In the genomic region with DNA sequence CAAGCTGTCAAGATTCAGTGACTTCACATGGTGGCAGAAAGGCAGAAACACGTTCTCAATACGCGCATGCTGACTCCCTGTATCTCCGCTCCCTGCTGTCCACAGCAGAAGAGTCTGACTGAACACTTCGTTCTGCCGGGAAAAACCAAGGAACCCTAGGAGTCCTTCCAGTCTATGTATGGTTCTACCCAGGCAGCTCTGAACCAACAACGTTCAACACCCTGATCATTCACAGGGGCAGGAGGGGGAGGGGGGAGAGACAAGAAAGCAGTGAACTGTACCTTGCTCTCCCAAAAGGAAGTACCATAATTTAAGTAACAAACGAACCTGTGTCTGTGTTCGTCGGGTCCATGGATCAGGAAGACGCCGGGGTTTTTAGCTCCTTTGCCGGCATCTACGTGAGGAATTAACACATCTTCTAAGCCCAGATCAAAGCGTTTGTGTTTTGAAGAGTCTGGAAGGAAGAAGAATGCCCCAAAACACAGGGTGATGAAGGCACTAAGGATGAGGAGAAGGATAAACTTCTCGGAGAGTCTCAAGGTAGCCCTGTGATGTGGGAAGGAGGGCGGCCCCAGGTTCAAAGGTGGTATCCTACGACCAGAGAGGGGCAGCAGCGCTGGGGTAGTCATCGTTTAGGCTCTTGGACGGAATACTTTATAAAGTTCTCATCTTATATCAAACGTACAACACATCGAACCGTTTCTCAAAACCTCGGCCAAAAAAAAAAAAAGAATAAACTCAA, we compare ENCODE assay signal across 8 mouse cellular contexts. TPM values are rescaled to one million over a fixed set of nuclear protein-coding genes. Genes with fewer than 3 reads are reported as not detected.
DNase-seq lines count a peak whose midpoint lies in the region; ATAC-seq lines count a peak whose summit lies in the region.

No protein-coding gene starts in this region.

- H3K9ac ChIP-seq in kidney, embryonic 15.5 days: peak overlapping the region; percentile 85
- peak overlapping the region; percentile 95 for H3K9ac ChIP-seq in stomach, embryonic 14.5 days (replicated peaks; ENCODE audit: low read depth, low read length)

- ATAC-seq in granulocyte monocyte progenitor cell, adult 5-6 weeks (replicated peaks; ENCODE audit: poor library complexity, severe bottlenecking): peak; percentile 18
- no peak for ATAC-seq in kidney, embryonic 15.5 days (replicated peaks; ENCODE audit: low FRiP score)
- no peak for ATAC-seq in stomach, embryonic 14.5 days (ENCODE audit: insufficient number of reproducible peaks, insufficient read depth, low FRiP score, low read depth)

- H3K27ac ChIP-seq in kidney, embryonic 15.5 days: peak overlapping the region; percentile 97; the same call in 1 of the 2 replicates
- no peak overlapping the region for H3K27ac ChIP-seq in stomach, embryonic 14.5 days (ENCODE audit: low read length)

- DNase-seq in adrenal gland, adult 2 months: peak; percentile 50
- DNase-seq in adrenal gland, postnatal 25 days: no peak
- DNase-seq in CD4-positive, CD25-positive, alpha-beta regulatory T cell, adult 2 months (ENCODE audit: low read depth, low spot score): peak; percentile 55
- peak; percentile 31 for DNase-seq in cerebellum, adult 9-10 months

- no peaks in the 10 kb centered on the region for H3K36me3 ChIP-seq in kidney, embryonic 15.5 days
- peaks cover 4% of the 10 kb centered on the region for H3K36me3 ChIP-seq in megakaryocyte, embryonic 14.5 days (replicated peaks; ENCODE audit: low read length)
- H3K36me3 ChIP-seq in stomach, embryonic 14.5 days (ENCODE audit: control insufficient read depth, insufficient read depth, low read length): no peaks in the 10 kb centered on the region

- H3K9me3 ChIP-seq in kidney, embryonic 15.5 days (replicated peaks): no peaks in the 10 kb centered on the region
- H3K9me3 ChIP-seq in megakaryocyte, embryonic 14.5 days: no peaks in the 10 kb centered on the region
- H3K9me3 ChIP-seq in stomach, embryonic 14.5 days (ENCODE audit: control insufficient read depth, low read depth, low read length): no peaks in the 10 kb centered on the region

- H3K4me3 ChIP-seq in kidney, embryonic 15.5 days (replicated peaks): peak overlapping the region; percentile 70
- H3K4me3 ChIP-seq in megakaryocyte, embryonic 14.5 days (replicated peaks): peak overlapping the region; percentile 95
- peak overlapping the region; percentile 84 for H3K4me3 ChIP-seq in stomach, embryonic 14.5 days (ENCODE audit: low read depth, low read length)

- no peaks in the 10 kb centered on the region for H3K27me3 ChIP-seq in kidney, embryonic 15.5 days
- no peaks in the 10 kb centered on the region for H3K27me3 ChIP-seq in megakaryocyte, embryonic 14.5 days (replicated peaks)
- H3K27me3 ChIP-seq in stomach, embryonic 14.5 days (ENCODE audit: control insufficient read depth, insufficient read depth, low read length): no peaks in the 10 kb centered on the region

- peaks cover 29% of the 10 kb centered on the region for H3K4me1 ChIP-seq in kidney, embryonic 15.5 days
- peaks cover 47% of the 10 kb centered on the region for H3K4me1 ChIP-seq in megakaryocyte, embryonic 14.5 days
- H3K4me1 ChIP-seq in stomach, embryonic 14.5 days (ENCODE audit: control insufficient read depth, insufficient read depth, low read length): peaks cover 12% of the 10 kb centered on the region

- peak overlapping the region; percentile 75 for H3K4me2 ChIP-seq in kidney, embryonic 15.5 days
- peak overlapping the region; percentile 92 for H3K4me2 ChIP-seq in stomach, embryonic 14.5 days (replicated peaks; ENCODE audit: low read depth, low read length)

- WGBS in kidney, embryonic 15.5 days: under 1% methylated on average over 25 of the region's 25 CpGs
- under 1% methylated on average over 25 of the region's 25 CpGs for WGBS in stomach, embryonic 14.5 days

RNA-seq across cellular contexts. Expression of a gene that starts 0.9 kb away (rescaled TPM):
- 100 to 1,000 TPM in 1 of 2 experiments, 10 to 100 TPM in 1; 82.9 to 115 TPM for total RNA-seq in adrenal gland, adult 2 months (2021)
- 32.3 and 39.0 TPM in 2 replicates for polyA plus RNA-seq in adrenal gland, adult 2 months (2012; rRNA removed)
- total RNA-seq in adrenal gland, postnatal 25 days (2021): 90.7 and 124 TPM in 2 replicates
- total RNA-seq in granulocyte monocyte progenitor cell, adult 5-6 weeks (2014; fragmentation: Nextera tagmentation): 15.2 and 17.7 TPM in 2 replicates
- 64.0 and 68.5 TPM in 2 replicates for total RNA-seq in granulocyte monocyte progenitor cell, adult 5-6 weeks (2017)
- polyA plus RNA-seq in kidney, embryonic 15.5 days (2015; fragmentation: Nextera tagmentation; extraction: Ambion mirVana): 67.2 and 75.3 TPM in 2 replicates
- 20.6 and 43.4 TPM in 2 replicates for polyA plus RNA-seq in megakaryocyte, embryonic 14.5 days (2012; ENCODE audit: insufficient read depth, low replicate concordance)
- 77.2 and 96.4 TPM in 2 replicates for polyA plus RNA-seq in stomach, embryonic 14.5 days (2014; fragmentation: Nextera tagmentation; extraction: Ambion mirVana)
